ENCODE assay signal across 22 mouse cellular contexts in genomic region chr13:5313297-5313696, GRCm38 (mm10).
DNase-seq lines count a peak whose midpoint lies in the region; ATAC-seq and TF ChIP-seq lines count a peak whose summit lies in the region.
"Had no signal": no experiment of that assay in that cellular context is flagged by ENCODE, and none has a peak within 500 bp of the region (broad histone marks: within the 10 kb centered on the region; RNA-seq: fewer than 3 reads in every experiment).

No protein-coding gene starts in this region.

- no peaks in the 10 kb centered on the region for H3K27me3 ChIP-seq in heart, embryonic 15.5 days
- no peaks in the 10 kb centered on the region for H3K27me3 ChIP-seq in stomach, postnatal 0 days (ENCODE audit: control insufficient read depth, insufficient read depth, low read length)
- H3K27me3 ChIP-seq: embryonic facial prominence, embryonic 12.5 days; limb, embryonic 15.5 days had no signal

- no peak overlapping the region for H3K9ac ChIP-seq in heart, embryonic 15.5 days
- H3K9ac ChIP-seq in stomach, postnatal 0 days (ENCODE audit: low read length): no peak overlapping the region
- H3K9ac ChIP-seq: embryonic facial prominence, embryonic 12.5 days; forebrain, postnatal 0 days; limb, embryonic 15.5 days; liver, postnatal 0 days had no signal

- intact Hi-C loops in heart, postnatal 25 days (cut with DNase I): loop anchor here (10.0 kb wide), 2 partner anchors 48 to 648 kb away; no protein-coding TSS in a partner anchor

- H3K4me3 ChIP-seq in heart, embryonic 15.5 days: no peak overlapping the region
- no peak overlapping the region for H3K4me3 ChIP-seq in stomach, postnatal 0 days (ENCODE audit: low read depth, low read length)
- H3K4me3 ChIP-seq: embryonic facial prominence, embryonic 12.5 days; limb, embryonic 15.5 days had no signal

- TF ChIP-seq CTCF in stomach, postnatal 0 days (IDR thresholded peaks at IDR 0.05; ENCODE audit: low read depth): 0 out of 2 replicates have a peak, but pooled peaks have one; percentile 8

- H3K36me3 ChIP-seq in heart, embryonic 15.5 days: no peaks in the 10 kb centered on the region
- H3K36me3 ChIP-seq in stomach, postnatal 0 days (ENCODE audit: control insufficient read depth, insufficient read depth, low read length): no peaks in the 10 kb centered on the region
- H3K36me3 ChIP-seq: embryonic facial prominence, embryonic 12.5 days; limb, embryonic 15.5 days had no signal

- no peak overlapping the region for H3K4me2 ChIP-seq in heart, embryonic 15.5 days
- H3K4me2 ChIP-seq in stomach, postnatal 0 days (replicated peaks; ENCODE audit: low read depth): no peak overlapping the region
- H3K4me2 ChIP-seq: embryonic facial prominence, embryonic 12.5 days; limb, embryonic 15.5 days had no signal

- 57% methylated on average over 2 of the region's 2 CpGs for WGBS in heart, embryonic 15.5 days
- WGBS in stomach, postnatal 0 days: 68% methylated on average over 2 of the region's 2 CpGs

- no peaks in the 10 kb centered on the region; the same call in 1 of the 2 replicates for H3K4me1 ChIP-seq in heart, embryonic 15.5 days (replicated peaks)
- H3K4me1 ChIP-seq in stomach, postnatal 0 days (replicated peaks; ENCODE audit: control insufficient read depth, insufficient read depth): no peaks in the 10 kb centered on the region
- H3K4me1 ChIP-seq: embryonic facial prominence, embryonic 12.5 days; limb, embryonic 15.5 days had no signal

- TF ChIP-seq EP300 in stomach, postnatal 0 days (optimal IDR thresholded peaks at IDR 0.05): no peak

- 0 out of 2 replicates have a peak overlapping the region, but pooled peaks have one; percentile 2 for H3K27ac ChIP-seq in heart, embryonic 15.5 days
- H3K27ac ChIP-seq in stomach, postnatal 0 days (replicated peaks): no peak overlapping the region
- H3K27ac ChIP-seq: embryonic facial prominence, embryonic 12.5 days; hindbrain, postnatal 0 days; limb, embryonic 15.5 days had no signal

- no peak for DNase-seq in heart, postnatal 25 days (ENCODE audit: low spot score)
- peak; percentile 3 for DNase-seq in thymus, postnatal 25 days
- no peak for DNase-seq in thymus, postnatal 10 days (ENCODE audit: low spot score in 2 of 2)
- peak; percentile 45 to 71 for DNase-seq in cerebellum, postnatal 10 days
- DNase-seq in stomach, postnatal 0 days (ENCODE audit: low spot score): no peak
- no peak for DNase-seq in adrenal gland, adult 8-10 months
- DNase-seq in right cerebral cortex, adult 2 months (ENCODE audit: low spot score in 2 of 2): no peak
- DNase-seq: adrenal gland, postnatal 36 days; forebrain, postnatal 0 days; gastrocnemius, postnatal 10 days; heart, postnatal 14 days; kidney, adult 18-20 months; kidney, postnatal 36 days; layer of hippocampus, adult 9-11 months; liver, postnatal 0 days; midbrain, embryonic 14.5 days; right cerebral cortex, adult 18-20 months; thymus, adult 2 months had no signal

- H3K9me3 ChIP-seq in heart, embryonic 15.5 days (replicated peaks): no peaks in the 10 kb centered on the region
- H3K9me3 ChIP-seq in stomach, postnatal 0 days (ENCODE audit: control insufficient read depth, low read length): no peaks in the 10 kb centered on the region
- H3K9me3 ChIP-seq: embryonic facial prominence, embryonic 12.5 days; limb, embryonic 15.5 days had no signal

- no peak for ATAC-seq in heart, embryonic 15.5 days (replicated peaks; ENCODE audit: insufficient number of reproducible peaks, insufficient read depth, low FRiP score, low read depth)
- no peak for ATAC-seq in stomach, postnatal 0 days (ENCODE audit: low FRiP score, low TSS enrichment)
- ATAC-seq: forebrain, postnatal 0 days; hindbrain, postnatal 0 days; liver, postnatal 0 days had no signal

Comparison
In these comparisons a context has a peak if more than half of its experiments do, and no peak if none do; other contexts are left out.
1. DNase-seq: peak in thymus, postnatal 25 days (single experiment) and cerebellum, postnatal 10 days (2 of 2); none in heart, postnatal 25 days (single experiment), thymus, postnatal 10 days (0 of 2), stomach, postnatal 0 days (single experiment), adrenal gland, adult 8-10 months (single experiment) and right cerebral cortex, adult 2 months (0 of 2).